Mouse (Mus musculus) left cerebral cortex, adult 2 months (tissue): ENCODE data around the gene Dlx3. TPM values are rescaled to one million over a fixed set of nuclear protein-coding genes. Genes with fewer than 3 reads are reported as not detected.

ENCODE experiments used
- DNase-seq, 2 experiments: peaks; one replicate each; pipeline ENCODE4 v3.0.0; 2021 to 2022; ENCODE audit warnings: low spot score in 2 of 2, mixed read lengths in 1 of 2; ENCODE audit errors: extremely low spot score in 1 of 2
- H3K27ac ChIP-seq: fragments of 200-600 bp; 2 replicates; pipeline ENCODE4 v1.8.1; 2022
- H3K4me3 ChIP-seq: fragments of 200-600 bp; 2 replicates; pipeline ENCODE4 v1.8.1; 2022
- CTCF ChIP-seq: fragments of 200-600 bp; IDR thresholded peaks from 2 replicates; pipeline ENCODE4 v1.8.1; 2022; ENCODE audit warnings: antibody characterized with exemption, mild to moderate bottlenecking, moderate library complexity
- intact Hi-C: fragments of 180-260 bp; cut with DNase I; formaldehyde crosslinking; loops from one replicate; pipeline ENCODE4 v1.15.1; 2025
- total RNA-seq, 2 experiments: library from RNA; stranded (reverse); gene quantifications; 2 replicates each; pipeline ENCODE4 v1.2.3; 2021

Gene Dlx3
- total RNA-seq, 2 experiments from 2014 or later = not detected

DNA sequence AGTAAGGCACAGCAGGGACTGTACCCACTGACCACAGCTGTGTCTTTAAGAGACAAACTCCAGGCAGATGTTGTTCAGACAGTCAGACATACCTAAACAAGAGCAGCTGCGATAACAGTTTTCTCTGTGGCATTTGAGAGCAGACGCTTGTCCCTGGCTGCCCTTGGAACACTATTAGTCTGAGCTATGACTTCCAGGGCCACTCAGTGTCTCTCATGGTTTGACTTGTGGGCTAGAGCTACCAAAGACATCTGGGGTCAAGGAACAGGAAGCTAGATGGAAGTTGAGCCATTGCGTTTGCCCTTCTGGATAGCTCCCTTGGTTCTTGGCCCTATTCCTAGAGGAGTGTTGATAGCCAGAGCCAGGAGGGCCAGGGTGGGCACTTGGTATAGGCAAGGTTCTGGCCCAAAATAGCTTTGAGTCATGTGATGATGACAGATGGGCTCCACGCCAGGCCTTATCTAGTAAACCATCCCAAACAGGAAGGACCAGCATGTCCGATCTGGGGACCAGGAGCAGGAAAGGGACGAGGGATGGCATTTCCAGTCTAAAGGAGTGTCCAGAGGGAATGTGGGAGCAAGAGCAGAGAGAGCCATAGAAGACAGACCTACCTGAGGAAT, 40.6 kb upstream of the Dlx3 start:
- intact Hi-C loops = no loop called here
- H3K27ac ChIP-seq = no peak overlapping the region
- no peak for TF ChIP-seq CTCF
- DNase-seq = no peak
- no peak overlapping the region for H3K4me3 ChIP-seq

GRCm38 (mm10) chr11:95080783-95081182, 39.1 kb upstream of the Dlx3 start:
- intact Hi-C loops = no loop called here
- Histone ChIP-seq H3K27ac (no peak overlapping the region), H3K4me3 (no peak overlapping the region)
- no peak for DNase-seq
- no peak for TF ChIP-seq CTCF

DNA sequence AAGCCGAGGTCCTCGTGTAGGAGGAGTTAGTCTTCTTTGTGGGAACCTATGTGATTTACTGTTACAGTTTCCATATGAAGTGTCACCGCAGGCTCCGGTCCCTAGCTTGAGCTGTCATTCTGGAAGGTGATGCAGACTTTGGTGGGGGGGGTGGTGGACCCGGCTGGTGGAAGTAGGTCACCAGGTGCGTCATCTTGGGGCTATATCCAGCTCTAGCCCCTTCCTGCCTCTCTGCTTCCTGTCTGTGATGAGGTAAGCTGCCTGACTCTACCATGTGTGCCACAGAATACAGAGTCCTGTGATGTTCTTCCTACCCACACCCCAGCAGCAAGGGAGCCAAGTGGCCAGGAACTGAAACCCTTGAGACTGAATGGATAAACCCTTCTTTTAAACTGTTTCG, 37.0 kb upstream of the Dlx3 start:
- no peak overlapping the region for H3K4me3 ChIP-seq
- no peak overlapping the region for H3K27ac ChIP-seq
- no peak for DNase-seq
- TF ChIP-seq CTCF = no peak
- intact Hi-C loops = no loop called here

DNA sequence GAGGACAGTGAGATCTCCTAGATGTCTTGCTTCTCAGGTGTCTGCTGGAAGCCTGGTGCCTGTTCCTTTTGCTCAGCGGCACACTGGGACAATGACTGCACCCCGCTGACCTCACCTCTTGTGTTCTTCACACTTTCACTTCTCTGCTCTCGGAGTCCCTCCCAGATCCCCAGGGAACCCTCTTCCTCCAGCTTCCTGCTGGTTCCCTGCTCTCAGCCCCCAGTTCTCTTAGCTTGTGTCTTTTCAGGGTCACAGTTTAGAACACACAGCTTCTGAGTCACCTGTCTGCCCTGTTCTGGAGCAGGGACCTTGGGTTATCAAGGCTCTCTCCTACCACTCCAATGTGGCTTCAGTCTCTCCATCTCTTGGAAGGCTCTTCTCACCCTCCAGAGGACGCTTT, 35.7 kb upstream of the Dlx3 start:
- no peak for DNase-seq
- intact Hi-C loops = no loop called here
- no peak overlapping the region for H3K4me3 ChIP-seq
- TF ChIP-seq CTCF = no peak
- H3K27ac ChIP-seq = no peak overlapping the region

GRCm38 (mm10) chr11:95084811-95085382, 35.0 kb upstream of the Dlx3 start:
- TF ChIP-seq CTCF = no peak
- no peak for DNase-seq
- H3K4me3 ChIP-seq = no peak overlapping the region
- H3K27ac ChIP-seq = no peak overlapping the region
- intact Hi-C loops = no loop called here

GRCm38 (mm10) chr11:95085710-95086109, 34.2 kb upstream of the Dlx3 start:
- H3K4me3 ChIP-seq = no peak overlapping the region
- intact Hi-C loops = no loop called here
- TF ChIP-seq CTCF = no peak
- H3K27ac ChIP-seq = no peak overlapping the region
- DNase-seq = no peak

DNA sequence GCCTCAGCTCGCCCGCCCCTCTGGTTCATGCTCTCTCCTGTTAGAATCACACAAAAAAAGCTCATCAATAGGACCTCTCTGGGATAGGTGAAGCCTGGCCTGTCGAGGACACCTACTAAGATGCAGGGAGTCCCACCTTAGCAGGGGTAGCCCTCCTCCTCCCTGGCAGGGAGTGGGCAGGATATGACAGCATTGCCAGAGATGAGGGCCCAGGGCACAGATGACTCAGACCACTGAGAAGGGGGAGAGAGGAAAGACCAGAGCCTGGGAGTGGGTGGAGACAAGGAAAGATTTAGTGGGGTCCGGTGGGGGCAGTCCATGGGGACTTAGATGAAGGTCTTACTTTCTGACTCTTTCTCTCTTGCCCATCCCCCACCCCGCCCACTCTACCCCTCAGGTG, 33.7 kb upstream of the Dlx3 start:
- no peak overlapping the region for H3K4me3 ChIP-seq
- intact Hi-C loops = no loop called here
- no peak overlapping the region for H3K27ac ChIP-seq
- no peak for DNase-seq
- TF ChIP-seq CTCF = no peak

DNA sequence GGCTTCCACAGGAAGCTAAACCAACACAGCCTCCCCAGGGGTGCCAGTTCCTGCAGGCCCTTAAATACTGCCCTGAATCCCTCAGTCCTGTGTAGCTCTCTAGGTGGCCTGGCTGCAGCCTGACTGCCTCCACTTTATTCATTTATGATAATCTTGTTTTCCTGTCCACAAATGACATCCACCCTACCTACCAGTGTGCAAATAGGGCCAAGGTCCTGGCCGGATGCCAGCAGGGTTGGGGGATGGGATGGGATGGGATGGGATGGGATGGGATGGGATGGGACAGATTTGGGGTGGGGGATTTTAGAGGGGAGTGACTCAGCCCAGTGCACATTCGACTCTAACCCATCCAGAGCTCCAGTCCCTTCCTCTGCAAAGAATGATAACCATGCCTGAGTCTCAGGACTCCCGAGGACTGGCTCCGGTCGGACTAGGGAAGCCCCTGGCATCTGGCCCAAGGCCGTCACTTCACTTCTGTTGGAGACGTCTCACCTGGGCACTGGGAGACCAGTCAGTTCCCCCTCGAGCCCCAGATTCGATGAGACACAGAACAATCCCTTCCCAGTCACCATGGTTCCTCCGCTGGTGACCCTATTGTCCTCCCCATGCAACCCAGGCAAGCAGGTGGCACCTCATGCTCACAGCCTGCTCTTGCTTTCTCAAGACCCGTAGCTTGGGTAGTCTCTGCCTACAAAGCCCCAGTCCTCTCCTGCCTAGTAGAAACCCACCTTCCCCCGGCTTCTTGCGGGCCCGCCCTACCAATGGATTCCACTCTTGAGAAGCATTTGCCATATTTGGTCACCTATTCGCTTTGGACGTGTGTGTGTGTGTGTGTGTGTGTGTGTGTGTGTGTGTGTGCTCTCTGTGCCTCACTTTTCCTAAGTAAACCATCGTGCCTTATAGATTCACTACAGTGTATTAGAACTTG, 32.4 kb upstream of the Dlx3 start:
- TF ChIP-seq CTCF = no peak
- Histone ChIP-seq H3K27ac (no peak overlapping the region), H3K4me3 (no peak overlapping the region)
- intact Hi-C loops = no loop called here
- no peak for DNase-seq

- no peak overlapping the region for H3K27ac ChIP-seq
Measured at GRCm38 (mm10) chr11:95088286-95088685, 31.6 kb upstream of the Dlx3 start.

DNA sequence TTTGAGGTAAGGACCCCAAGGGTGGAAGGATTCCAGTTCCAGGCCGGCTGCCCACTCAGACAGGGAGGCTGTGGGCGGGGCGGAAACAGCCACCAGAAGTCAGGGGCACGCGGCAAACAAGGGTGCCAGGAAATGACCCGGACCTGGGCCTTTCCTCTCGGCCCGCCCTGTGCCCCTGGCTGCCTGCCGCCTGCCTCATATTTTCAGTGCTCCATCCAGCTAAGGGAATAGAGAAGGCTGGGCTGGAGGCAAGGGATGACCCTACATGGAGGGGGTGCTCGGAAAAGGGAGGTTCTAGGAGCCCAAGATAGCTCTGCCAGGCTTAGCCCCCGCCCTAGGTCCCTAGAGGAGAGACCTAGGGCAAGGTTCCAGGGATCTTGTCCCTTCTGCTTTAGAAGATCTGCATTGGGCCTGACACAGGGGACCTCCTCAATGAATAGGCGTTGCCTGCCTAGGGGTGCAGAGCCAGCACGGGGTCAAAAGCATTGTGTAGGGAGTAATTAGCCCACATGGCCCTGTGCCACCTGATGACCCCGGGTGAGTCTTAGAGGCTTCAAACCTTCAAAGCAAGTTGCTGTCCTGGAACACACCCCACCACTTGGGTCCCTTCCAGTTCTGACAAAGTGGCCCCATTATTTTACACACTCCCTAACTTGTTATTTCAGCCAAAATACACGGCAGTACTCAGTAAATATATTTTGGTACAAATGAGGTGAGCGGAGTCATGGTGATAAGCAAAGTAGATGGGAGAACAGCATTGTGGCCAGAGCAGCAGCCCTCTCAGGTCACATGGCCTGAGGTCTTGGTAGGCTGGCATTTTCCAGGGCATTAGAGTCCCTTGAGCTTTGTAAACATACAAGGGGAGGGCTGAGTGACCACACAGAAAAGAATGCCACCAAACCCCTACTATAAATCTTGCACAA, 30.8 kb upstream of the Dlx3 start:
- no peak for TF ChIP-seq CTCF
- Histone ChIP-seq H3K27ac (no peak overlapping the region), H3K4me3 (no peak overlapping the region)
- DNase-seq = no peak
- intact Hi-C loops = no loop called here

More at GRCm38 (mm10) chr11:95088286-95088685, 31.6 kb upstream of the Dlx3 start:
- TF ChIP-seq CTCF = no peak
- no peak for DNase-seq
- intact Hi-C loops = no loop called here
- H3K4me3 ChIP-seq = no peak overlapping the region

DNA sequence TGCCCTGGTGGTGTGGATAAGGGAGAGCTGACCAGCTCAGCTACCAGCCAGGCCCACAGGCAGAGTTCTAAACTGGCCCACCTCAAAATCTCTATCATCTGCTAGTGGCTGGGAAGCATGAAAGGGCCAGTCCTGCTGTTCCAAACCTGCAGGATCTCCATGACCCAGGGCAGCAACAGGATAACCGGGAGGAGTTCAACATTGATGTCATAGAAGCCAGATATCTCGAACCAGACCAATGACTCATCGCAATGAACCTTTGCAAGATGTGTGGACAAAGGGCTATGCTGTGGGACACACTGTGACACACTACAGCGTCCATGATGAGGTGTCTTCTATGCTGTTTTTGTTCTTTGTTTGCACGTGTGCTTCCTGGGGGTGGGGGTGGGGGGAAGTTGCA, 26.8 kb upstream of the Dlx3 start:
- Histone ChIP-seq H3K27ac (no peak overlapping the region), H3K4me3 (no peak overlapping the region)
- intact Hi-C loops = no loop called here
- no peak for TF ChIP-seq CTCF
- no peak for DNase-seq
